Mouse (Mus musculus) limb, embryonic 14.5 days (tissue): ENCODE results near the gene Cmpk2. TPM values are rescaled to one million over a fixed set of nuclear protein-coding genes. Genes with fewer than 3 reads are reported as not detected.
"Not testable (repeated sequence)": the region's sequence is repeated elsewhere in the genome, so short reads cannot be mapped to it uniquely, and the experiment has no call there.

ENCODE experiments used
- ATAC-seq: fragments of 200-750 bp; cut with Nextera tagmentation; 2 replicates; pipeline ENCODE4 v1.8.0; 2017; ENCODE audit warnings: low read depth, moderate number of reproducible peaks, moderate TSS enrichment; ENCODE audit not compliant: low FRiP score
- DNase-seq: peaks from one replicate; pipeline ENCODE4 v3.0.0-alpha.2; 2015; ENCODE audit warnings: low spot score
- H3K27ac ChIP-seq: fragments of 300-500 bp; sonication (generic); replicated peaks from 2 replicates; pipeline ENCODE4 v1.5.1; 2014; ENCODE audit warnings: low read depth, mild to moderate bottlenecking, low read length, moderate library complexity, mixed read lengths
- H3K27me3 ChIP-seq: fragments of 300-500 bp; sonication (generic); 2 replicates; pipeline ENCODE4 v1.6.1; 2014; ENCODE audit warnings: low read length, mixed read lengths; ENCODE audit not compliant: control insufficient read depth, insufficient read depth
- H3K36me3 ChIP-seq: fragments of 300-500 bp; sonication (generic); 2 replicates; pipeline ENCODE4 v1.6.1; 2014; ENCODE audit warnings: mild to moderate bottlenecking, low read length, moderate library complexity, mixed read lengths; ENCODE audit not compliant: control insufficient read depth, insufficient read depth
- H3K4me1 ChIP-seq: fragments of 300-500 bp; sonication (generic); 2 replicates; pipeline ENCODE4 v1.6.1; 2014; ENCODE audit warnings: antibody characterized with exemption, low read length, mixed read lengths; ENCODE audit not compliant: control insufficient read depth, insufficient read depth
- H3K4me2 ChIP-seq: fragments of 300-500 bp; sonication (generic); replicated peaks from 2 replicates; pipeline ENCODE4 v1.6.1; 2014; ENCODE audit warnings: low read depth, mild to moderate bottlenecking, low read length, moderate library complexity; ENCODE audit not compliant: severe bottlenecking
- H3K4me3 ChIP-seq: fragments of 300-500 bp; sonication (generic); replicated peaks from 2 replicates; pipeline ENCODE4 v1.5.1; 2014; ENCODE audit warnings: low read length
- H3K9ac ChIP-seq: fragments of 300-500 bp; sonication (generic); 2 replicates; pipeline ENCODE4 v1.6.1; 2014; ENCODE audit warnings: mild to moderate bottlenecking, low read depth, low read length, moderate library complexity; ENCODE audit not compliant: severe bottlenecking
- H3K9me3 ChIP-seq: fragments of 300-500 bp; sonication (generic); 2 replicates; pipeline ENCODE4 v1.6.1; 2016; ENCODE audit warnings: low read length; ENCODE audit not compliant: control insufficient read depth
- POLR2A ChIP-seq: fragments of 200-500 bp; IDR thresholded peaks from 2 replicates; pipeline ENCODE4 v1.8.0; 2012; ENCODE audit warnings: inconsistent platforms, mild to moderate bottlenecking, moderate library complexity, borderline replicate concordance; ENCODE audit not compliant: insufficient read depth, insufficient read length; ENCODE audit errors: extremely low read depth
- WGBS: fragments of 180-500 bp; shearing (Covaris S2); extraction: QIAGEN DNeasy Blood & Tissue Kit; methylation state at CpG from one replicate; pipeline ENCODE4 v1.1.7; 2014; 5-methylcytosine and 5-hydroxymethylcytosine counted together
- polyA plus RNA-seq, 2 experiments: library from polyadenylated mRNA; depleted of rRNA in 1 of 2; stranded (reverse) in 1 of 2; unstranded in 1 of 2; fragments of >200 nt; fragmentation: Nextera tagmentation in 1 of 2; extraction: Ambion mirVana in 1 of 2; gene quantifications; 2 replicates each; pipeline versions ENCODE4 v1.2.1 to v1.2.3; 2012 to 2014

Gene Cmpk2
- polyA plus RNA-seq (2012; rRNA removed), result 4.0 and 4.3 TPM in 2 replicates
- 7.2 and 10.6 TPM in 2 replicates for polyA plus RNA-seq (2014; fragmentation: Nextera tagmentation; extraction: Ambion mirVana)

GRCm38 (mm10) chr12:26469098-26470041 lies at the start of gene Cmpk2:
Cmpk2 (plus strand) TSS chr12:26469204.
- H3K4me3 ChIP-seq, result peak within 1 kb of the TSS; percentile 63
- under 1% methylated on average over 54 of the region's 69 CpGs for WGBS
- 0 out of 2 replicates have a peak, but pooled peaks have one; percentile 36 for TF ChIP-seq POLR2A
- peaks cover 5% of the 10 kb centered on the region; the same call in 1 of the 2 replicates for H3K4me1 ChIP-seq
- H3K27ac ChIP-seq, result peak within 1 kb of the TSS; percentile 77
- H3K36me3 ChIP-seq, result no peaks in the 10 kb centered on the region
- H3K27me3 ChIP-seq, result no peaks in the 10 kb centered on the region
- peak within 1 kb of the TSS; percentile 80 for H3K9ac ChIP-seq
- peak within 1 kb of the TSS; percentile 100 for H3K4me2 ChIP-seq
- ATAC-seq (peak; percentile 75), DNase-seq (peak; percentile 69)
- no peaks in the 10 kb centered on the region for H3K9me3 ChIP-seq

- Histone ChIP-seq H3K9me3 (no peaks in the 10 kb centered on the region), H3K4me2 (no peak overlapping the region), H3K27me3 (no peaks in the 10 kb centered on the region), H3K36me3 (no peaks in the 10 kb centered on the region), H3K9ac (no peak overlapping the region), H3K4me1 (no peaks in the 10 kb centered on the region), H3K4me3 (no peak overlapping the region), H3K27ac (no peak overlapping the region)
- WGBS, result 84% methylated on average over 2 of the region's 2 CpGs
- no peak for ATAC-seq
- TF ChIP-seq POLR2A, result no peak
- peak; percentile 87 for DNase-seq
Measured at GRCm38 (mm10) chr12:26424841-26425240, 44.2 kb upstream of the Cmpk2 start.

- H3K27me3 ChIP-seq, H3K4me3 ChIP-seq, H3K9me3 ChIP-seq, ATAC-seq, H3K9ac ChIP-seq, H3K4me2 ChIP-seq, H3K4me1 ChIP-seq, H3K36me3 ChIP-seq, H3K27ac ChIP-seq, DNase-seq: not testable (repeated sequence)
- 100% methylated on average over 2 of the region's 2 CpGs for WGBS
Measured at GRCm38 (mm10) chr12:26428771-26429170, 40.2 kb upstream of the Cmpk2 start.

- no peak for TF ChIP-seq POLR2A
- no peak for DNase-seq
- Histone ChIP-seq H3K9ac (no peak overlapping the region), H3K9me3 (no peaks in the 10 kb centered on the region), H3K27me3 (no peaks in the 10 kb centered on the region), H3K4me2 (no peak overlapping the region), H3K36me3 (no peaks in the 10 kb centered on the region), H3K27ac (no peak overlapping the region), H3K4me1 (0 out of 2 replicates have a peak, but pooled peaks cover 4% of the 10 kb centered on the region), H3K4me3 (no peak overlapping the region)
- ATAC-seq, result 0 out of 2 replicates have a peak, but pooled peaks have one; percentile 20
- WGBS, result 72% methylated on average over 4 of the region's 4 CpGs
Measured at GRCm38 (mm10) chr12:26436334-26436733, 32.7 kb upstream of the Cmpk2 start.

- no peak for TF ChIP-seq POLR2A
- Histone ChIP-seq H3K27ac (no peak overlapping the region), H3K4me1 (0 out of 2 replicates have a peak, but pooled peaks cover 4% of the 10 kb centered on the region), H3K9ac (no peak overlapping the region), H3K4me3 (no peak overlapping the region), H3K27me3 (no peaks in the 10 kb centered on the region), H3K4me2 (no peak overlapping the region), H3K36me3 (no peaks in the 10 kb centered on the region), H3K9me3 (no peaks in the 10 kb centered on the region)
- peak; percentile 72; the same call in 1 of the 2 replicates for ATAC-seq
- DNase-seq, result no peak
- WGBS, result 51% methylated on average over 3 of the region's 3 CpGs
Measured at GRCm38 (mm10) chr12:26437950-26438349, 31.1 kb upstream of the Cmpk2 start.
